Mouse (Mus musculus) gonadal fat pad, adult 2 months (tissue): ENCODE results near the gene Col6a3. TPM values are rescaled to one million over a fixed set of nuclear protein-coding genes. Genes with fewer than 3 reads are reported as not detected.

ENCODE experiments used
- DNase-seq: peaks from one replicate; pipeline ENCODE4 v3.0.0-alpha.2; 2012; ENCODE audit warnings: low read depth
- polyA plus RNA-seq: library from polyadenylated mRNA; depleted of rRNA; stranded (reverse); fragments of >200 nt; gene quantifications from 2 replicates; pipeline ENCODE4 v1.2.3, GENCODE M21; 2012; rRNA removed

The Col6a3 gene
- 56.5 and 58.7 TPM in 2 replicates for polyA plus RNA-seq

DNA sequence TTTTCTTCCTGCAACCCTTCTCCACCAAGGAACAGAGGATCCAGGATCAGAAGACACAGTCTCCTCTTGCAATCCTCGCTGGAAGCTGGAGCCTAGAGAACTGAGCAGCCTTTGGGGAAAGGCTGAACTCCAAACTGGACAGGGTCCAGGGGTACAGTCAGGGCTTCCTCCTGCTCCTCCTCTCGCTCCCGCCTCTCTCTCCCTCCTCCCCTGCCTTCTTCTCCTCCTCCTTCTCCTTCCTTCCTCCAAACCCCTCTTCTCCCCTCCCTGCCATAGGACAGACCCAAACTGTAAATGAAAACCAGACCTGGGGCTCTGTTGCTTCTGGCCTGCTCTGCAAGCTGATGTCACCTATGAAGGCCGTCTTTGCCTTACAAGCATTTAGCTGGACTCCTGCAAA is at the start of gene Col6a3:
Gene Col6a3, minus strand, starts transcription at position 136 of the 400 bp plus-strand sequence.
- DNase-seq, result no peak

DNA sequence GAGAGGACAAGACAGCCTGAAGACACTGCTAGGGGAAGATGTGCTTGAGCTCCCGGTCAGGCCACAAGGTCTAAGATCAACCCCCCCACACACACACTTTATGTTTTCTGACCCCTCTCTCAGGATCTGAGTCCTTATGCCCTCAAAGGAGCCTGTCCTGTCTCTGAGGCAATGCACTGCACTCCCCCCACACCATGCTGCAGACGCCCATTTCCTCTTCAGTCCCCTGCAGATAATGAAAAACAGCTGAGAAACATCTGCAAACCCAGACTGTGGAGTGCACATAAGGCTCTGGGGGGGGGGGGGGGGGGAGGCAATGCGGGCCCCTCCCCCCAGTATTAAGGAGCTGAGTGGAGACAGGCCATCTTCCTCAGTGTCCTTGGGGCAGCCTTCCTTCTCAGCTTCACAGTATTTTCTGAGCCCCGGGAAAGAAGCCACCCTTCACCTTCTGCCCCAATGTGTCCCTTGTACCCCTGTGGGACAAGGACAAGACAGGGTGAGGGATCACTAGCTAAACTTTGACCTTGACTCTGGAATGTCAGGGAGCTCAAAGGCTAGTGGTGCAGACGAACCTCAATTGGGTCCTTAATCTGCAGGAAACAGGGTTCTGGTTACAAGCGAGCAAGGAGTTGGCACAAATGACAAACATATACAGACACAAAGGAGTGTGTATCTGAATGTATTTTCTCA is 42.1 kb upstream of the Col6a3 start:
- DNase-seq, result no peak

DNA sequence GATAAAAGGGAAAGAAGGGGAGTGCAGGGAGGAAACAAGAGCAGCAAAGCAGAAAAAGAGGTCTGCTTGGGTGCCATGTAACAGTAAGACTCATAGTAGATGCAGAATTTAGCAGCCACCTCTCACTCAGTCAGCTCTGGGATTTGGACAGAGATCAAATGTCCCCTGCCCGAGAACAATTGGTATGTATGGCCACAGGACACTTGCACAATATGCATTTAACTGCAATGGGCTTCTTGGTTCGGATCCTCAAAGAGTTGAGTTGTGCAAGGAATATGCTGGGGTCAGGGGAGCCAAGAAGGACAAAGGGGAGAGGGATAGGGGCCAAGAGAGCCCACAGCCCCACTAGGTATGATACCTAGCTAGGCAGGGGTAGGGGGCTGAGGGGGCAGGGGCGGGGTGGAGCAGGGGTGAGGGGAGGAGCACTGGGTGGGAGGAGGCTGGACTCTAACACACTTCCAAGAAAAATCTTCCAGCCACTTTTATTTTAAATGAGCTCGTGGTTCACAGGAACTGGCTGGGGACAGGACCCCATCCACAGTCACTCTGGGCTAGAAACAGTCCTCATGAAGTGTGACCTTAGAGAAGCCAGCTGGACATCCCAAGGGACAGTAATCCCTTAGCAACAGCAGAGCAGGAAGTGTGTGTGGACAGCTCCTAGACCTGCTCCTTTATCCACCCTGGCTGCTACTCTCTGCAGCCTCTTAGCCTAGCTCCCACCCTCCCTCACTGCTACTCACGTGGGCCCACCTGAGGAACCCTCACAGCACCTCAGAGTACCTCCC is 32.9 kb upstream of the Col6a3 start:
- no peak for DNase-seq

DNA sequence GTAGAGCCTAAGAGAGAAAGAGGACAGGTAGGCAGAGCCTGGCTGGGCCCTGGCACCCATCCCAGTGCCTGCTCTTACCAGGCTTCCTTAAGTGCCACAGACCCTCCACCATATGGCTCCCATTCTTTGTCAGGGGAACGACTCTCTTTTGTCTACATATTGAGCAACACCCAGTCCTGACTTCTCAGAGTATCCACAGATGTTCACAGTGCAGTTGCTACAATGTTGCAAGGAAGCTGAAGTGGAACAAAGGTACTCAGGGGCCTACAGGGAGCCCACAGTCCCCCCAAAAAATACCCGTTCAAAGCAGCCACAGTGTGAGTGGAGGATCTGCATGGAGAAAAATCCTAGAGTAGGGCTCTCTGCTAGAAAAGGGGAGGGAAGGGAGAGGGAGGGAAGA is 32.2 kb upstream of the Col6a3 start:
- no peak for DNase-seq

- DNase-seq, result no peak
These were observed 31.6 kb upstream of the Col6a3 start for GRCm38 (mm10) chr1:90875371-90875770.

- no peak for DNase-seq
These were observed 26.8 kb upstream of the Col6a3 start for GRCm38 (mm10) chr1:90870581-90870980.

DNA sequence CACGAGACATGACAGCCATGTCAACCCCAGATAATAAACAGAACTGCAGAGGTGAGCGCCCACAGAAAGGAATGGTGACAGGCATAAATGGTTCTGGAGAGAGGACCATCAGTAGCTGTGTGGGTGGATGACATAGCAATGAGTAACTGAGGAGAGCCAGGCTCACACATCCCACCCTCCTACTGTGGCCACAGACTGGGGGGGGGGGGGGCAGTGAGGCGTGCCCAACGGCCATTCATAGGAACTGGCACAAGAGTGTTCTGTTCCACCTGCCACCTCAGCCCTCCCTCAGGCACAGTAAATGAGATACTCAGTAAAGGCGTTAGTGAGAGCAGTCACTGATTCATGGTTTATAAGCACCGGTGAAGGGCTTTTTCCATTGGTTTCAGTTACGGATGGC is 23.0 kb upstream of the Col6a3 start:
- no peak for DNase-seq

- DNase-seq, result no peak
These were observed 12.1 kb upstream of the Col6a3 start for GRCm38 (mm10) chr1:90855880-90856279.

- DNase-seq, result no peak
These were observed 6.1 kb upstream of the Col6a3 start for GRCm38 (mm10) chr1:90849836-90850235.

- DNase-seq, result no peak
These were observed 1.4 kb upstream of the Col6a3 start for GRCm38 (mm10) chr1:90845206-90845605.

GRCm38 (mm10) chr1:90842789-90843587 is 783 bp downstream of the Col6a3 start:
- DNase-seq, result no peak

GRCm38 (mm10) chr1:90840250-90840649 is 3.5 kb downstream of the Col6a3 start:
- DNase-seq, result no peak

GRCm38 (mm10) chr1:90838657-90839056 is 5.1 kb downstream of the Col6a3 start:
- DNase-seq, result no peak

- DNase-seq, result no peak
These were observed 5.5 kb downstream of the Col6a3 start for GRCm38 (mm10) chr1:90838221-90838620.

DNA sequence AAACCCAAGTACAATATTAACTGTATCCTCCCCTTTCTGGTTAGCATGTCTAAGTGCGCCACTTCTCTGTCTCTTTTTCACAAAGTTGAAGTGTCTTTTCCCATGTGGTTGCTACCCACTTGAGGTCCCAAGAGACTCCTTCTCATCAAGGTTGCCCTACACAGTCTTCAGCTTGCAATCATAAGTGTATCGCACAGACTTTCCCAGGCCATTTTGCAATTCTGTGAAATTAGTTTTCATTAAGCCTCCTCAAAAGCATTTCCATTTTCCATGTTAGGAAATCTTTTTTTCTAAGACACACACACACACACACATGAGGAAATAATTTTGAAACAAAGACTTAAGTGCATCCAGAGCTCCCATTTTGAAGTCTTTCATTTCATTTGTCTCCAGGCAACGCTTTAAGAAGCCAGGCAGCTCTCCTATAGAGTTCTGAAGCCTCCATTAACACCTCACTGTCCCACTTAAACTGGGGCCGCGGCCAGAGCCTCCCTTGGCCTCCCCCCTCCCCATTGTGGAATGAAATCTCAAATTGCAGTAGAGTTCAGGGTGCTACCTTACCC is 7.5 kb downstream of the Col6a3 start:
- no peak for DNase-seq

- no peak for DNase-seq
These were observed 9.1 kb downstream of the Col6a3 start for GRCm38 (mm10) chr1:90834701-90835100.

DNA sequence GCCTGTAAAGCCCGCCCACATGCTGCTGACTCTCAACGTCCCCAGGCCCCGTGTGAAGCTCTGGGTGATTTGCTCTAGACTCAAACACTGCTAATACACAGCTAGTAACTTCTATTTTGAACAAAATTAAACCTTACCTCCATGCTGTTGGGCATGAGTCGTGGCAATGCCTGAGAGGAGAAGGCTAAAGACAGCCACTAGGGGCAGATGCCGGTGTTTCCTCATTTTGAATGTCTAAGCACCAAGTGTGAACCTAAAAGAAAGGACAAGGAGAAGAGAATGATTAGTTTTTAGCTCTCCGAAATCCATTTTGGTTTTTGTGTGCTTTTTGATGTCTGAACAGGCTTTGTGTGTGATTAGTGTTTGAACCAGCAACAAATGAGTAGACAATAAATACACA is 13.8 kb downstream of the Col6a3 start:
- no peak for DNase-seq

GRCm38 (mm10) chr1:90813226-90813625 is 30.5 kb downstream of the Col6a3 start:
- no peak for DNase-seq

GRCm38 (mm10) chr1:90808930-90809329 is 34.8 kb downstream of the Col6a3 start:
- no peak for DNase-seq

- DNase-seq, result no peak
These were observed 40.7 kb downstream of the Col6a3 start for GRCm38 (mm10) chr1:90803104-90803503.

- DNase-seq, result no peak
These were observed 42.7 kb downstream of the Col6a3 start for GRCm38 (mm10) chr1:90801067-90801466.

- DNase-seq, result no peak
These were observed 43.3 kb downstream of the Col6a3 start for GRCm38 (mm10) chr1:90800466-90800865.
